Mouse (Mus musculus) intestine, embryonic 15.5 days (tissue): ENCODE data around the gene Snrpa1. TPM values are rescaled to one million over a fixed set of nuclear protein-coding genes. Genes with fewer than 3 reads are reported as not detected.
A peak's percentile ranks its signal among the peaks of the same experiment; 100 is the strongest.

Experiments
- ATAC-seq: fragments of 200-750 bp; cut with Nextera tagmentation; 2 replicates; pipeline ENCODE4 v1.8.0; 2017; ENCODE audit warnings: moderate TSS enrichment, moderate library complexity
- H3K27ac ChIP-seq: fragments of 300-500 bp; sonication (generic); 2 replicates; pipeline ENCODE4 v1.5.1; 2015; ENCODE audit warnings: mild to moderate bottlenecking, inconsistent platforms
- H3K27me3 ChIP-seq: fragments of 300-500 bp; sonication (generic); replicated peaks from 2 replicates; pipeline ENCODE4 v1.6.1; 2015; ENCODE audit warnings: inconsistent platforms
- H3K36me3 ChIP-seq: fragments of 300-500 bp; sonication (generic); 2 replicates; pipeline ENCODE4 v1.6.1; 2015; ENCODE audit warnings: inconsistent platforms
- H3K4me1 ChIP-seq: fragments of 300-500 bp; sonication (generic); replicated peaks from 2 replicates; pipeline ENCODE4 v1.6.1; 2015; ENCODE audit warnings: inconsistent platforms
- H3K4me2 ChIP-seq: fragments of 300-500 bp; sonication (generic); replicated peaks from 2 replicates; pipeline ENCODE4 v1.6.1; 2015; ENCODE audit warnings: mild to moderate bottlenecking, inconsistent platforms
- H3K4me3 ChIP-seq: fragments of 300-500 bp; sonication (generic); replicated peaks from 2 replicates; pipeline ENCODE4 v1.5.1; 2015; ENCODE audit warnings: inconsistent platforms
- H3K9ac ChIP-seq: fragments of 300-500 bp; sonication (generic); 2 replicates; pipeline ENCODE4 v1.6.1; 2015; ENCODE audit warnings: inconsistent platforms
- H3K9me3 ChIP-seq: fragments of 300-500 bp; sonication (generic); 2 replicates; pipeline ENCODE4 v1.6.1; 2016; ENCODE audit warnings: inconsistent platforms
- WGBS: fragments of 180-500 bp; shearing (Covaris S2); methylation state at CpG from one replicate; pipeline ENCODE4 v1.1.7; 2015; 5-methylcytosine and 5-hydroxymethylcytosine counted together
- polyA plus RNA-seq: library from polyadenylated mRNA; unstranded; fragments of >200 nt; fragmentation: Nextera tagmentation; extraction: Ambion mirVana; gene quantifications from 2 replicates; pipeline ENCODE4 v1.2.1, GENCODE M21; 2015

The Snrpa1 gene
- polyA plus RNA-seq, 1 experiment from 2014 or later: 179 TPM

- peak within 1 kb of the TSS; percentile 92 for H3K4me2 ChIP-seq
- H3K27ac ChIP-seq: peak within 1 kb of the TSS; percentile 93
- no peaks in the 10 kb centered on the region for H3K9me3 ChIP-seq
- no peaks in the 10 kb centered on the region for H3K36me3 ChIP-seq
- under 1% methylated on average over 97 of the region's 123 CpGs for WGBS
- peak within 1 kb of the TSS; percentile 94 for H3K9ac ChIP-seq
- H3K27me3 ChIP-seq: no peaks in the 10 kb centered on the region
- ATAC-seq: peak; percentile 90
- H3K4me1 ChIP-seq: no peaks in the 10 kb centered on the region
- H3K4me3 ChIP-seq: peak within 1 kb of the TSS; percentile 94
These were observed 50.4 kb downstream of the Snrpa1 start, which contains the start of gene Chsy1 for GRCm38 (mm10) chr7:66108961-66109854. Gene Chsy1, plus strand, starts transcription at chr7:66109515.

- H3K4me1 ChIP-seq: no peaks in the 10 kb centered on the region
- WGBS: under 1% methylated on average over 67 of the region's 77 CpGs
- ATAC-seq: peak; percentile 67
- H3K9ac ChIP-seq: peak overlapping the region; percentile 94
- no peaks in the 10 kb centered on the region for H3K36me3 ChIP-seq
- H3K27ac ChIP-seq: peak overlapping the region; percentile 71
- H3K9me3 ChIP-seq: no peaks in the 10 kb centered on the region
- H3K4me2 ChIP-seq: peak overlapping the region; percentile 92
- no peaks in the 10 kb centered on the region for H3K27me3 ChIP-seq
- H3K4me3 ChIP-seq: peak overlapping the region; percentile 94
These were observed 51.2 kb downstream of the Snrpa1 start for GRCm38 (mm10) chr7:66109855-66110635.

- peak overlapping the region; percentile 94; the same call in 1 of the 2 replicates for H3K9ac ChIP-seq
- H3K9me3 ChIP-seq: no peaks in the 10 kb centered on the region
- 0 out of 2 replicates have a peak, but pooled peaks cover 3% of the 10 kb centered on the region for H3K4me1 ChIP-seq
- 7% methylated on average over 10 of the region's 10 CpGs for WGBS
- ATAC-seq: no peak
- H3K4me2 ChIP-seq: peak overlapping the region; percentile 92
- H3K4me3 ChIP-seq: peak overlapping the region; percentile 94
- no peak overlapping the region for H3K27ac ChIP-seq
- H3K36me3 ChIP-seq: no peaks in the 10 kb centered on the region
- no peaks in the 10 kb centered on the region for H3K27me3 ChIP-seq
These were observed 51.9 kb downstream of the Snrpa1 start for GRCm38 (mm10) chr7:66110636-66111112.

DNA sequence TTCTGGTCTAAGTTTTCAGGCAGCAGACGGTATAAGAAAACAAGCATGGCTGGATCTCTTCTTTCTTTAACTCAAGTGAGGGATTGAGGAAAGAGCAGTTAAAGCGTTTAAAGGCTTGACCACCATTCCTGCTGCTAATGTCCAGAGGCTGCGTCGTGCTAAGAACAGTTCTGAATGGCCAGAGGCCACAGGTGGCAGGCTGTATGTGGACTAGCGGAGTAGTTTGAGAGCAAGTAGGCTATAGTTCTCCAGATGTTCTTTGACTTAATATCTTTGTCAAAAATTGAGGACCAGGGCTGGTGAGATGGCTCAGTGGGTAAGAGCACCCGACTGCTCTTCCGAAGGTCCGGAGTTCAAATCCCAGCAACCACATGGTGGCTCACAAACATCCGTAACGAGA, 52.4 kb downstream of the Snrpa1 start:
- 69% methylated on average over 10 of the region's 10 CpGs for WGBS

DNA sequence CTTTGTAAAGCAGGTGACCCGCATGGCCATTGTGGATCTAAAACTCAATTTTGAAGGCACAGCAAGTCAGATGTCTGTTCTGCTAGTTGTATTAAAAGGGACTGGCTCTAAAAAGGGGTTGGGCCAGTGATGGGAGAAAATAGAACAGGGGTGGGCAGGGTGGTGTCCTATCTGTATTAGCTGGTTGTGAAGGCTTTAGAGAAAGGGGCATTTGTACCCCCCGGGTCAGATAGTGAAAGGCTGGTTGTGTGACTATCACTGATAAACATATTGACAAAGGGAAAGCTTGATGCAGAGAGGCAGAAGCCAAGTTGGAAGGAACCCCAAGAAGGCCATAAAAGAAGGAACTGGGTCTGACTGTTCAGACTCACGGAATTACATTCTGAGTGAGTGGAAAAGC, 54.8 kb downstream of the Snrpa1 start:
- H3K4me1 ChIP-seq: peaks cover 14% of the 10 kb centered on the region

More for the DNA sequence above, 52.4 kb downstream of the Snrpa1 start:
- H3K27ac ChIP-seq: no peak overlapping the region
- peak overlapping the region; percentile 94 for H3K4me3 ChIP-seq
- H3K4me1 ChIP-seq: peaks cover 5% of the 10 kb centered on the region
- no peaks in the 10 kb centered on the region for H3K27me3 ChIP-seq
- no peaks in the 10 kb centered on the region for H3K36me3 ChIP-seq
- H3K4me2 ChIP-seq: peak overlapping the region; percentile 92
- H3K9me3 ChIP-seq: no peaks in the 10 kb centered on the region
- peak overlapping the region; percentile 94; the same call in 1 of the 2 replicates for H3K9ac ChIP-seq
- no peak for ATAC-seq

DNA sequence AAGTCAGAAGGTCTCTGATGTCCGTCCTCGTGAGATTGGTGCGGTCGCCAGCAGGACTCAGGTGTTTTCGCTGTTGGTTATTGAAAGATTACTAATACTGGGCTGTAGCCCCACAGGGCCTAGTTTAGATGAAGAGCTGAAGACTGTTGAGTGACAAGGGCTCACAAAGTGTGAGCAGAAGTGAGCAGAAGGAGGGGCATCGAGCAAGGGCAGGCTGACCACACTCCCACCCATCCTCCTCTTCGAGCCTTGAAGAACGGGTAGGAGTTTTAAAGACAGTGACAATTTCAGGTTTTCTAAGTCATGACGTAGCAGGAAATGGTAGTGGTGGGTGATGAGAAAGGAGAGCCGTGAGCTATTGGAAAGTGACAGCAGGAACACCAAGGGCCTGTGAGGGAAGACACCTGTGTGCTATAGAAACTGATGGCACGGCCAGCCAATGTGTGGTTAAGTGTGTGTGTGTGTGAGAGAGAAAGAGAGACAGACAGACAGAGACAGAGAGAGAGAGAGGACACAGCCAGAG, 57.1 kb downstream of the Snrpa1 start:
- WGBS: 72% methylated on average over 11 of the region's 11 CpGs

More for the DNA sequence above, 54.8 kb downstream of the Snrpa1 start:
- ATAC-seq: no peak
- no peak overlapping the region for H3K27ac ChIP-seq
- H3K4me2 ChIP-seq: no peak overlapping the region
- H3K4me3 ChIP-seq: no peak overlapping the region
- H3K9ac ChIP-seq: no peak overlapping the region
- no peaks in the 10 kb centered on the region for H3K9me3 ChIP-seq
- H3K27me3 ChIP-seq: no peaks in the 10 kb centered on the region
- H3K36me3 ChIP-seq: no peaks in the 10 kb centered on the region
- 79% methylated on average over 3 of the region's 3 CpGs for WGBS

GRCm38 (mm10) chr7:66116906-66117482, 58.2 kb downstream of the Snrpa1 start:
- no peaks in the 10 kb centered on the region for H3K36me3 ChIP-seq
- no peak overlapping the region for H3K4me2 ChIP-seq
- no peaks in the 10 kb centered on the region for H3K9me3 ChIP-seq
- WGBS: 62% methylated on average over 8 of the region's 8 CpGs
- H3K27ac ChIP-seq: no peak overlapping the region
- H3K4me1 ChIP-seq: peaks cover 17% of the 10 kb centered on the region
- no peaks in the 10 kb centered on the region for H3K27me3 ChIP-seq
- no peak overlapping the region for H3K4me3 ChIP-seq
- 0 out of 2 replicates have a peak, but pooled peaks have one; percentile 47 for ATAC-seq
- H3K9ac ChIP-seq: no peak overlapping the region

More for the DNA sequence above, 57.1 kb downstream of the Snrpa1 start:
- ATAC-seq: no peak
- no peaks in the 10 kb centered on the region for H3K27me3 ChIP-seq
- no peaks in the 10 kb centered on the region for H3K9me3 ChIP-seq
- no peak overlapping the region for H3K9ac ChIP-seq
- no peaks in the 10 kb centered on the region for H3K36me3 ChIP-seq
- H3K27ac ChIP-seq: no peak overlapping the region
- no peak overlapping the region for H3K4me3 ChIP-seq
- no peak overlapping the region for H3K4me2 ChIP-seq
- peaks cover 17% of the 10 kb centered on the region for H3K4me1 ChIP-seq

- Histone ChIP-seq H3K9ac (no peak overlapping the region), H3K4me1 (peaks cover 17% of the 10 kb centered on the region), H3K27ac (no peak overlapping the region), H3K9me3 (no peaks in the 10 kb centered on the region), H3K27me3 (no peaks in the 10 kb centered on the region), H3K36me3 (no peaks in the 10 kb centered on the region), H3K4me3 (no peak overlapping the region), H3K4me2 (no peak overlapping the region)
- 85% methylated on average over 3 of the region's 3 CpGs for WGBS
- ATAC-seq: no peak
These were observed 59.2 kb downstream of the Snrpa1 start for GRCm38 (mm10) chr7:66118046-66118445.

- Histone ChIP-seq H3K27me3 (no peaks in the 10 kb centered on the region), H3K27ac (no peak overlapping the region), H3K9ac (no peak overlapping the region), H3K4me2 (no peak overlapping the region), H3K4me1 (peaks cover 17% of the 10 kb centered on the region), H3K4me3 (no peak overlapping the region), H3K36me3 (no peaks in the 10 kb centered on the region), H3K9me3 (no peaks in the 10 kb centered on the region)
- WGBS: 85% methylated on average over 7 of the region's 7 CpGs
- no peak for ATAC-seq
These were observed 60.0 kb downstream of the Snrpa1 start for GRCm38 (mm10) chr7:66118796-66119195.

DNA sequence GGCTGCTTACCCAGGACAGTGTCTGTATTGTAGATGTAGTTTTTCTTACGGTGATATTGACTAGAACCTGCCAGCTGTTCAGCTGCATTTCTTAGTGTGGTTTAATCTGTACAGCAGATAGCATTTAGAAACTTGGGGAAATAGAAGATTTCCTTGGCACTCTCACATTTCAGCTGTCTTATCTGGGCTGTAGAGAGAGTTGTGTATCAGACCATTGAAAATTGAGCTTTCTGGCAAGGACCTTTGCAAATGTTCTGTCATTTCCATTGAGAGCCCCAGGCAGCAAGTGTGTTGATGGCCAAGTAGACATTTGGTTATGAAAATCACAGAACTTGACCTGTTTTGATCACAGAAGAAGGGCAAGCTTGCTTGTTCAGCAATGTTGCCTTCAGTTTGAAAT, 61.3 kb downstream of the Snrpa1 start:
- no peak for ATAC-seq
- Histone ChIP-seq H3K9me3 (no peaks in the 10 kb centered on the region), H3K9ac (no peak overlapping the region), H3K4me3 (no peak overlapping the region), H3K27ac (no peak overlapping the region), H3K27me3 (no peaks in the 10 kb centered on the region), H3K36me3 (no peaks in the 10 kb centered on the region), H3K4me2 (no peak overlapping the region), H3K4me1 (peaks cover 22% of the 10 kb centered on the region)
- 68% methylated on average over 1 of the region's 1 CpGs for WGBS

DNA sequence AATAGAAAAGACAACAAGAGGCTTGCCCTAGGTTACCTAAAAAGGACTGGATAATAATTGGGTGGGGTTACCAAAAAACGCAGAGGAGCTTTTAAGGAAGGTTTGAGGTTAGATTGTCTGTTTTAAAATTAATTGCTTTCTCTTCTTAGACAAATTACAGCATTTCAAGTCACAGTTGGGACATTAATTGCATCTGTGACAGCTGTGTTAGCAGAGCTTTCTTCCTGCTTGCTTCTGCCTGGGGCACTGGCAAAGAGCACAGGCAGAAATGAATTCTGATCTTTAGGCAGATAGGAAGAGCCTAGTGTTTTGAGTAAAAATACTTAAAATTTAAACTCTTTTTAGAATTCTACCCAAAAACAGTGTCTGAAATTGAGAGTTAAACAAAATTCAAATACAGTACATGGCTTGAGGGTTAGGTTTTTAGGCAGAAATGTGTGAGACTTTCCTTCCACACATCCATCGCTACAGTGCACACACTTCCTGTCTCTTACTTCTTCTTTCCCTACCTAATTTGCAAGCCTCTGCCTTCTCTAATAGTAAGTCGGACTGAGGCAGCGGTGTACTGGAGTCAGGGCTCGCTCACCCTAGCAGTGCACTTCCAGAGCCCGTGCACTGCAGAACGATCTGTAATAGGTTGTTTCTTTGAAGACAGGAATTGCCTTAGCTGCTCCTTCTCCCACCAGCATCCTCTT, 62.0 kb downstream of the Snrpa1 start:
- ATAC-seq: no peak
- 75% methylated on average over 7 of the region's 7 CpGs for WGBS
- Histone ChIP-seq H3K27me3 (no peaks in the 10 kb centered on the region), H3K27ac (no peak overlapping the region), H3K9ac (no peak overlapping the region), H3K4me3 (no peak overlapping the region), H3K9me3 (no peaks in the 10 kb centered on the region), H3K4me2 (no peak overlapping the region), H3K4me1 (peaks cover 19% of the 10 kb centered on the region), H3K36me3 (no peaks in the 10 kb centered on the region)
